Mouse (Mus musculus): ENCODE results near the gene Gm49353. TPM values are rescaled to one million over a fixed set of nuclear protein-coding genes. Genes with fewer than 3 reads are reported as not detected.

The Gm49353 gene
- polyA plus RNA-seq (2014; fragmentation: Illumina TruSeq; extraction: RNeasy Lipid Tissue Mini Kit (QIAGEN cat#74804); ENCODE audit: low read depth, low replicate concordance) = not detected

DNA sequence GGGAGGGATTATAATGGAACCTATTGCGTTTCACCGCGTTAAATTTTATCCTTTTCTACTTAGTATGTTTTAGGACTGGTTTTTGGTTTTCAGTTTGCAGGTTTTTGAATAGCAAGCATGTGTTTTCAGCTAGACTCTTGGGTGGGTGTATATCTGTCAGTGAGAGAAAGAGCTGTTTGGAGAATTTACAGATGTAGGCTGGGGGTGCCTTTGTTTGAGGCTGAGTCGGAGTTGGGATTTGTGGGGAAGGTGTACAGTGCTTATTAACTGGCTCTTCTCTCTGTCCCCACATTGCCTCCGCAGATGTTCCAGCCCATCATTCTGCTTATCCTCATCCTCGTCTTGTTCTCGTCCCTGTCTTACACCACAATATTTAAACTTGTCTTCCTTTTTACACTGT is at the start of gene Gm49353:
TSS of gene Gm49353 (plus strand) at position 313 of the 400 bp plus-strand sequence.

DNA sequence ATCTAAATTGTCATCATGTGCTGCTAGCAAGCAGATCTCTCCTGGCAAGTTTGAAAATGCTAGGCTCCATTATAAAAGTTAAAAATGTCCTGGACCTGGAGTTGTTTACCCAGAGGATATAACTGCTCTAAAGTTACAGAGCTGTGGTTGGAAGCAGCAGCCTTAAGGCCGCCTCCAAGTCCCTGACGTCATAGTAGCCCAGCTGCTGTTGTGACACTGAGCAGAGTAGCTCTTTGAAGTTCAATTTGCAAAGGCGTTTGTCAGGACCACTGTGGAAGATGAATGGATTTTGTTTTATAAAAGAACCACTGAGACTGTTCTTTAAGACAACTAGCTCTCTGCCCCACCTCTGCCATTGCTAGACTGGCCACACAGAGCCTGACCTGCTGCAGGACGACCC is 12.7 kb downstream of the Gm49353 start, which contains the start of gene 9330159F19Rik:
TSS of gene 9330159F19Rik (plus strand) at position 154 of the 400 bp plus-strand sequence.

Other genes with a start within 250 kb of the Gm49353 start
- gene 2310057J18Rik, start 212.7 kb upstream of the Gm49353 start, polyA plus RNA-seq (2014; fragmentation: Illumina TruSeq; extraction: RNeasy Lipid Tissue Mini Kit (QIAGEN cat#74804); ENCODE audit: low read depth, low replicate concordance) = 0.27 TPM
- gene Soga3, start 55.1 kb upstream of the Gm49353 start, polyA plus RNA-seq (2014; fragmentation: Illumina TruSeq; extraction: RNeasy Lipid Tissue Mini Kit (QIAGEN cat#74804); ENCODE audit: low read depth, low replicate concordance) = not detected
- 0.94 TPM for gene 9330159F19Rik, start 12.7 kb downstream of the Gm49353 start, polyA plus RNA-seq (2014; fragmentation: Illumina TruSeq; extraction: RNeasy Lipid Tissue Mini Kit (QIAGEN cat#74804); ENCODE audit: low read depth, low replicate concordance)
- 104 TPM for gene Echdc1, start 114.2 kb downstream of the Gm49353 start, polyA plus RNA-seq (2014; fragmentation: Illumina TruSeq; extraction: RNeasy Lipid Tissue Mini Kit (QIAGEN cat#74804); ENCODE audit: low read depth, low replicate concordance)
- 85.4 TPM for gene Rnf146, start 163.5 kb downstream of the Gm49353 start, polyA plus RNA-seq (2014; fragmentation: Illumina TruSeq; extraction: RNeasy Lipid Tissue Mini Kit (QIAGEN cat#74804); ENCODE audit: low read depth, low replicate concordance)